Mouse (Mus musculus) heart, embryonic 11.5 days (tissue): ENCODE data around the gene Cdr2l. TPM values are rescaled to one million over a fixed set of nuclear protein-coding genes. Genes with fewer than 3 reads are reported as not detected.
"Not testable (repeated sequence)": the region's sequence is repeated elsewhere in the genome, so short reads cannot be mapped to it uniquely, and the experiment has no call there.

Source experiments
- ATAC-seq: fragments of 200-750 bp; cut with Nextera tagmentation; replicated peaks from 2 replicates; pipeline ENCODE4 v1.8.0; 2017; ENCODE audit warnings: moderate library complexity; ENCODE audit not compliant: insufficient number of reproducible peaks, low FRiP score, low TSS enrichment
- H3K27ac ChIP-seq: fragments of 300-500 bp; sonication (generic); 2 replicates; pipeline ENCODE4 v1.5.1; 2014; ENCODE audit warnings: mild to moderate bottlenecking, low read depth, low read length
- H3K27me3 ChIP-seq: fragments of 300-500 bp; sonication (generic); 2 replicates; pipeline ENCODE4 v1.6.1; 2014; ENCODE audit warnings: mild to moderate bottlenecking, low read length, mixed read lengths; ENCODE audit not compliant: control insufficient read depth, insufficient read depth
- H3K36me3 ChIP-seq: fragments of 300-500 bp; sonication (generic); 2 replicates; pipeline ENCODE4 v1.6.1; 2014; ENCODE audit warnings: mild to moderate bottlenecking, low read length, moderate library complexity, mixed read lengths; ENCODE audit not compliant: control insufficient read depth, insufficient read depth
- H3K4me1 ChIP-seq: fragments of 300-500 bp; sonication (generic); 2 replicates; pipeline ENCODE4 v1.6.1; 2014; ENCODE audit warnings: low read length; ENCODE audit not compliant: control insufficient read depth, insufficient read depth
- H3K4me2 ChIP-seq: fragments of 300-500 bp; sonication (generic); 2 replicates; pipeline ENCODE4 v1.6.1; 2014; ENCODE audit warnings: mild to moderate bottlenecking, moderate library complexity
- H3K4me3 ChIP-seq: fragments of 300-500 bp; sonication (generic); 2 replicates; pipeline ENCODE4 v1.5.1; 2014; ENCODE audit warnings: low read depth, low read length
- H3K9ac ChIP-seq: fragments of 300-500 bp; sonication (generic); 2 replicates; pipeline ENCODE4 v1.6.1; 2014; ENCODE audit warnings: mild to moderate bottlenecking, low read depth, low read length, moderate library complexity
- H3K9me3 ChIP-seq: fragments of 300-500 bp; sonication (generic); replicated peaks from 2 replicates; pipeline ENCODE4 v1.6.1; 2016; ENCODE audit warnings: low read length; ENCODE audit not compliant: control insufficient read depth
- WGBS: fragments of 180-500 bp; shearing (Covaris S2); extraction: QIAGEN DNeasy Blood & Tissue Kit; methylation state at CpG from one replicate; pipeline ENCODE4 v1.1.7; 2014; ENCODE audit not compliant: insufficient replicate concordance; 5-methylcytosine and 5-hydroxymethylcytosine counted together
- polyA plus RNA-seq: library from polyadenylated mRNA; unstranded; fragments of >200 nt; fragmentation: Nextera tagmentation; extraction: Ambion mirVana; gene quantifications from 2 replicates; pipeline ENCODE4 v1.2.1, GENCODE M21; 2014

The Cdr2l gene
- polyA plus RNA-seq, 1 experiment from 2014 or later, result 7.8 TPM

- not testable (repeated sequence) for H3K27ac ChIP-seq, ATAC-seq, H3K36me3 ChIP-seq, H3K4me3 ChIP-seq, H3K9me3 ChIP-seq, H3K9ac ChIP-seq, H3K4me2 ChIP-seq
- Histone ChIP-seq H3K4me1 (peaks cover 24% of the 10 kb centered on the region), H3K27me3 (peaks cover 15% of the 10 kb centered on the region; the same call in 1 of the 2 replicates)
- 82% methylated on average over 3 of the region's 3 CpGs for WGBS
These were observed 5.1 kb downstream of the Cdr2l start for GRCm38 (mm10) chr11:115386859-115387258.

- Histone ChIP-seq H3K27me3 (no peaks in the 10 kb centered on the region; the same call in 1 of the 2 replicates), H3K9me3 (no peaks in the 10 kb centered on the region), H3K4me3 (no peak overlapping the region), H3K9ac (no peak overlapping the region), H3K27ac (no peak overlapping the region), H3K4me1 (peaks cover 3% of the 10 kb centered on the region; the same call in 1 of the 2 replicates), H3K4me2 (no peak overlapping the region), H3K36me3 (peaks cover 8% of the 10 kb centered on the region; the same call in 1 of the 2 replicates)
- WGBS, result 85% methylated on average over 7 of the region's 7 CpGs
- ATAC-seq, result no peak
These were observed 9.6 kb downstream of the Cdr2l start for GRCm38 (mm10) chr11:115391358-115391757.

- Histone ChIP-seq H3K4me2 (peak overlapping the region; percentile 59), H3K9ac (peak overlapping the region; percentile 4; the same call in 1 of the 2 replicates), H3K9me3 (no peaks in the 10 kb centered on the region), H3K27me3 (no peaks in the 10 kb centered on the region; the same call in 1 of the 2 replicates), H3K36me3 (peaks cover 8% of the 10 kb centered on the region; the same call in 1 of the 2 replicates), H3K27ac (no peak overlapping the region), H3K4me3 (peak overlapping the region; percentile 13), H3K4me1 (peaks cover 3% of the 10 kb centered on the region; the same call in 1 of the 2 replicates)
- ATAC-seq, result 0 out of 2 replicates have a peak, but pooled peaks have one; percentile 42
- 47% methylated on average over 34 of the region's 34 CpGs for WGBS
These were observed 12.1 kb downstream of the Cdr2l start for GRCm38 (mm10) chr11:115393721-115394325.

GRCm38 (mm10) chr11:115398085-115398484, 16.4 kb downstream of the Cdr2l start:
- 69% methylated on average over 7 of the region's 7 CpGs for WGBS
- Histone ChIP-seq H3K9ac (no peak overlapping the region), H3K36me3 (no peaks in the 10 kb centered on the region), H3K4me3 (no peak overlapping the region), H3K9me3 (no peaks in the 10 kb centered on the region), H3K27ac (no peak overlapping the region), H3K4me2 (no peak overlapping the region), H3K4me1 (peaks cover 6% of the 10 kb centered on the region; the same call in 1 of the 2 replicates), H3K27me3 (0 out of 2 replicates have a peak, but pooled peaks cover 3% of the 10 kb centered on the region)
- ATAC-seq, result no peak

- Histone ChIP-seq H3K9ac (no peak overlapping the region), H3K9me3 (no peaks in the 10 kb centered on the region), H3K4me1 (peaks cover 10% of the 10 kb centered on the region; the same call in 1 of the 2 replicates), H3K4me3 (no peak overlapping the region), H3K4me2 (no peak overlapping the region), H3K27me3 (0 out of 2 replicates have a peak, but pooled peaks cover 3% of the 10 kb centered on the region), H3K27ac (no peak overlapping the region), H3K36me3 (no peaks in the 10 kb centered on the region)
- ATAC-seq, result no peak
- 66% methylated on average over 3 of the region's 3 CpGs for WGBS
These were observed 18.4 kb downstream of the Cdr2l start for GRCm38 (mm10) chr11:115400126-115400525.

GRCm38 (mm10) chr11:115400630-115401391, 19.1 kb downstream of the Cdr2l start:
- Histone ChIP-seq H3K4me2 (no peak overlapping the region), H3K36me3 (no peaks in the 10 kb centered on the region; the same call in 1 of the 2 replicates), H3K9me3 (no peaks in the 10 kb centered on the region), H3K27me3 (0 out of 2 replicates have a peak, but pooled peaks cover 3% of the 10 kb centered on the region), H3K4me1 (peaks cover 10% of the 10 kb centered on the region; the same call in 1 of the 2 replicates), H3K4me3 (no peak overlapping the region), H3K27ac (no peak overlapping the region), H3K9ac (no peak overlapping the region)
- WGBS, result 58% methylated on average over 11 of the region's 11 CpGs
- ATAC-seq, result no peak

GRCm38 (mm10) chr11:115403338-115404124, 21.8 kb downstream of the Cdr2l start, which contains the start of gene Mrpl58:
Mrpl58 (plus strand) TSS chr11:115403752.
- 2% methylated on average over 50 of the region's 50 CpGs for WGBS
- no peaks in the 10 kb centered on the region for H3K9me3 ChIP-seq

GRCm38 (mm10) chr11:115405723-115406122, 24.0 kb downstream of the Cdr2l start:
- Histone ChIP-seq H3K36me3 (no peaks in the 10 kb centered on the region; the same call in 1 of the 2 replicates), H3K9ac (no peak overlapping the region), H3K4me1 (peaks cover 7% of the 10 kb centered on the region; the same call in 1 of the 2 replicates), H3K9me3 (no peaks in the 10 kb centered on the region), H3K27me3 (0 out of 2 replicates have a peak, but pooled peaks cover 3% of the 10 kb centered on the region), H3K4me3 (no peak overlapping the region), H3K4me2 (no peak overlapping the region), H3K27ac (no peak overlapping the region)
- ATAC-seq, result no peak
- 89% methylated on average over 6 of the region's 6 CpGs for WGBS

More at GRCm38 (mm10) chr11:115403338-115404124, 21.8 kb downstream of the Cdr2l start, which contains the start of gene Mrpl58:
- Histone ChIP-seq H3K27me3 (0 out of 2 replicates have a peak, but pooled peaks cover 3% of the 10 kb centered on the region), H3K4me3 (peak within 1 kb of the TSS; percentile 94), H3K4me2 (peak within 1 kb of the TSS; percentile 88), H3K4me1 (peaks cover 10% of the 10 kb centered on the region; the same call in 1 of the 2 replicates), H3K36me3 (no peaks in the 10 kb centered on the region; the same call in 1 of the 2 replicates), H3K9ac (peak within 1 kb of the TSS; percentile 96), H3K27ac (peak within 1 kb of the TSS; percentile 87)
- peak; percentile 85 for ATAC-seq
